Mouse (Mus musculus): ENCODE data around the gene Cavin2.

Cavin2 gene

GRCm38 (mm10) chr1:51307056-51307455 lies 18.1 kb downstream of the Cavin2 start:
- DNase-seq (ENCODE audit: low spot score in 2 of 2), result no peak

- DNase-seq (ENCODE audit: low spot score in 2 of 2), result no peak
Measured at GRCm38 (mm10) chr1:51315476-51315875, 26.6 kb downstream of the Cavin2 start.

GRCm38 (mm10) chr1:51323506-51323905 lies 34.6 kb downstream of the Cavin2 start:
- peak; percentile 22 to 34 for DNase-seq (ENCODE audit: low spot score in 2 of 2)

- DNase-seq (ENCODE audit: low spot score in 2 of 2), result no peak
Measured at GRCm38 (mm10) chr1:51328541-51328940, 39.6 kb downstream of the Cavin2 start.

GRCm38 (mm10) chr1:51332986-51333385 lies 44.1 kb downstream of the Cavin2 start:
- peak; percentile 25 to 32 for DNase-seq (ENCODE audit: low spot score in 2 of 2)

GRCm38 (mm10) chr1:51333557-51334285 lies 44.8 kb downstream of the Cavin2 start:
- DNase-seq (ENCODE audit: low spot score in 2 of 2), result peak; percentile 92 to 95

GRCm38 (mm10) chr1:51334289-51334688 lies 45.4 kb downstream of the Cavin2 start:
- DNase-seq (ENCODE audit: low spot score in 2 of 2), result peak; percentile 61 to 69

- no peak for DNase-seq (ENCODE audit: low spot score in 2 of 2)
Measured at GRCm38 (mm10) chr1:51335081-51335480, 46.2 kb downstream of the Cavin2 start.

GRCm38 (mm10) chr1:51344160-51344559 lies 55.2 kb downstream of the Cavin2 start:
- no peak for DNase-seq (ENCODE audit: low spot score in 2 of 2)

GRCm38 (mm10) chr1:51347596-51347995 lies 58.7 kb downstream of the Cavin2 start:
- no peak for DNase-seq (ENCODE audit: low spot score in 2 of 2)

- DNase-seq (ENCODE audit: low spot score in 2 of 2), result no peak
Measured at GRCm38 (mm10) chr1:51348631-51349030, 59.7 kb downstream of the Cavin2 start.

- no peak for DNase-seq (ENCODE audit: low spot score in 2 of 2)
Measured at GRCm38 (mm10) chr1:51349291-51349967, 60.5 kb downstream of the Cavin2 start.
